Mouse (Mus musculus) lung, adult 2 months (tissue): ENCODE data around the gene Tpte.

ENCODE experiments used
- CTCF ChIP-seq: fragments of 200-500 bp; IDR thresholded peaks from 2 replicates; pipeline ENCODE4 v1.5.1; 2011; ENCODE audit warnings: mild to moderate bottlenecking, low read length, control low read depth; ENCODE audit not compliant: insufficient read depth
- POLR2A ChIP-seq: fragments of 200-500 bp; IDR thresholded peaks from 2 replicates; pipeline ENCODE4 v1.6.1; 2011; ENCODE audit warnings: low read depth, mild to moderate bottlenecking, control low read depth, low read length, borderline replicate concordance; ENCODE audit errors: extremely low read depth

GRCm38 (mm10) chr8:22259531-22259930 lies 23.7 kb upstream of the Tpte start:
- no peak for TF ChIP-seq POLR2A
- TF ChIP-seq CTCF, result no peak
